In genomic region chr1:39522519-39522918, GRCm38 (mm10) we compare ENCODE assay signal across 9 mouse cellular contexts. TPM values are rescaled to one million over a fixed set of nuclear protein-coding genes. Genes with fewer than 3 reads are reported as not detected.
DNase-seq lines count a peak whose midpoint lies in the region; TF ChIP-seq lines count a peak whose summit lies in the region.
"Had no signal": no experiment of that assay in that cellular context is flagged by ENCODE, and none has a peak within 500 bp of the region (broad histone marks: within the 10 kb centered on the region; RNA-seq: fewer than 3 reads in every experiment).

No protein-coding gene starts in this region.

- no peaks in the 10 kb centered on the region for H3K36me3 ChIP-seq in ES-Bruce4 (ENCODE audit: control insufficient read depth, insufficient read depth, low read length, poor library complexity, severe bottlenecking)
- H3K36me3 ChIP-seq: heart, embryonic 15.5 days had no signal

- TF ChIP-seq POLR2A in ES-Bruce4 (IDR thresholded peaks at IDR 0.05; ENCODE audit: insufficient read depth, low read length): no peak

- DNase-seq in adrenal gland, postnatal 14 days: peak; percentile 38
- no peak for DNase-seq in adrenal gland, adult 8-10 months
- DNase-seq in layer of hippocampus, adult 11-12 months (ENCODE audit: low spot score): peak; percentile 51
- DNase-seq in layer of hippocampus, adult 9-10 months (ENCODE audit: low spot score): no peak
- peak; percentile 70 for DNase-seq in embryo, embryonic 10.5 days (ENCODE audit: low spot score)
- peak; percentile 40 for DNase-seq in lung, postnatal 14 days
- DNase-seq in adrenal gland, adult 18-20 months (ENCODE audit: low spot score in 2 of 2): no peak

- H3K4me1 ChIP-seq in ES-Bruce4 (ENCODE audit: control insufficient read depth, insufficient read depth, low read length): peaks cover 1% of the 10 kb centered on the region
- H3K4me1 ChIP-seq: heart, embryonic 15.5 days had no signal

- H3K27ac ChIP-seq in ES-Bruce4 (ENCODE audit: insufficient read depth, low read length): no peak overlapping the region
- H3K27ac ChIP-seq: heart, embryonic 15.5 days had no signal

- peak; percentile 32 for TF ChIP-seq CTCF in ES-Bruce4 (IDR thresholded peaks at IDR 0.05; ENCODE audit: low read depth, low read length)

- TF ChIP-seq EP300 in ES-Bruce4 (IDR thresholded peaks at IDR 0.05; ENCODE audit: insufficient read depth, low read depth, low read length): no peak

- H3K27me3 ChIP-seq in ES-Bruce4 (ENCODE audit: control insufficient read depth, insufficient read depth, low read length, poor library complexity, severe bottlenecking): no peaks in the 10 kb centered on the region
- H3K27me3 ChIP-seq: heart, embryonic 15.5 days had no signal

- no peak overlapping the region for H3K9ac ChIP-seq in ES-Bruce4 (ENCODE audit: low read depth, poor library complexity, severe bottlenecking)
- H3K9ac ChIP-seq: heart, embryonic 15.5 days had no signal

- H3K4me3 ChIP-seq in ES-Bruce4 (ENCODE audit: low read depth, low read length): no peak overlapping the region
- H3K4me3 ChIP-seq: heart, embryonic 15.5 days had no signal

- peaks cover 16% of the 10 kb centered on the region for H3K9me3 ChIP-seq in ES-Bruce4 (replicated peaks; ENCODE audit: control insufficient read depth, insufficient read depth, low read length, poor library complexity, severe bottlenecking)
- H3K9me3 ChIP-seq: heart, embryonic 15.5 days had no signal

RNA-seq across cellular contexts. Expression of gene Cnot11, which starts 12.3 kb away (rescaled TPM):
- 17.4 and 20.4 TPM in 2 replicates for total RNA-seq in adrenal gland, postnatal 14 days (2021)
- 10 to 100 TPM; 20.6 to 25.8 (median 22.9) TPM for total RNA-seq in adrenal gland, adult 8-10 months (2022)
- 60.0 and 73.3 TPM in 2 replicates for polyA plus RNA-seq in ES-Bruce4 (2011; ENCODE audit: insufficient read depth, insufficient read length, low read depth, missing spikeins)
- total RNA-seq in adrenal gland, adult 18-20 months (2021): 10 to 100 TPM; 15.3 to 16.7 TPM

RNA-seq across cellular contexts. Expression of gene Tbc1d8, which starts 44.0 kb away (rescaled TPM):
- total RNA-seq in adrenal gland, postnatal 14 days (2021): 9.3 and 10.6 TPM in 2 replicates
- 10 to 100 TPM in 2 of 4 experiments, 1 to 10 TPM in 2; 6.8 to 15.1 (median 11.5) TPM for total RNA-seq in adrenal gland, adult 8-10 months (2022)
- 34.6 and 35.2 TPM in 2 replicates for polyA plus RNA-seq in ES-Bruce4 (2011; ENCODE audit: insufficient read depth, insufficient read length, low read depth, missing spikeins)
- total RNA-seq in adrenal gland, adult 18-20 months (2021): 10 to 100 TPM in 1 of 2 experiments, 1 to 10 TPM in 1; 7.6 to 14.6 TPM

RNA-seq across cellular contexts. Expression of gene Rnf149, which starts 54.7 kb away (rescaled TPM):
- total RNA-seq in adrenal gland, postnatal 14 days (2021): 38.4 and 40.1 TPM in 2 replicates
- 10 to 100 TPM; 42.9 to 56.9 (median 49.2) TPM for total RNA-seq in adrenal gland, adult 8-10 months (2022)
- 25.4 and 35.4 TPM in 2 replicates for polyA plus RNA-seq in ES-Bruce4 (2011; ENCODE audit: insufficient read depth, insufficient read length, low read depth, missing spikeins)
- total RNA-seq in adrenal gland, adult 18-20 months (2021): 10 to 100 TPM; 36.6 to 45.2 TPM

Comparison
In these comparisons a context has a peak if more than half of its experiments do, and no peak if none do; other contexts are left out.
1. DNase-seq: peak in adrenal gland, postnatal 14 days (single experiment), layer of hippocampus, adult 11-12 months (single experiment), embryo, embryonic 10.5 days (single experiment) and lung, postnatal 14 days (single experiment); none in adrenal gland, adult 8-10 months (single experiment), layer of hippocampus, adult 9-10 months (single experiment) and adrenal gland, adult 18-20 months (0 of 2).